Mouse (Mus musculus) forebrain, embryonic 13.5 days (tissue): ENCODE results near the gene Spred1. TPM values are rescaled to one million over a fixed set of nuclear protein-coding genes. Genes with fewer than 3 reads are reported as not detected.

Experiments
- ATAC-seq: fragments of 200-750 bp; cut with Nextera tagmentation; 2 replicates; pipeline ENCODE4 v1.8.0; 2017
- H3K27ac ChIP-seq: fragments of 300-500 bp; sonication (generic); 2 replicates; pipeline ENCODE4 v1.5.1; 2015; ENCODE audit warnings: inconsistent platforms, mild to moderate bottlenecking, moderate library complexity
- H3K27me3 ChIP-seq: fragments of 300-500 bp; sonication (generic); 2 replicates; pipeline ENCODE4 v1.6.1; 2015; ENCODE audit warnings: mild to moderate bottlenecking, inconsistent platforms
- H3K36me3 ChIP-seq: fragments of 300-500 bp; sonication (generic); 2 replicates; pipeline ENCODE4 v1.6.1; 2015; ENCODE audit warnings: mild to moderate bottlenecking, inconsistent platforms; ENCODE audit not compliant: poor library complexity, severe bottlenecking
- H3K4me1 ChIP-seq: fragments of 300-500 bp; sonication (generic); 2 replicates; pipeline ENCODE4 v1.6.1; 2015; ENCODE audit warnings: inconsistent platforms
- H3K4me2 ChIP-seq: fragments of 300-500 bp; sonication (generic); 2 replicates; pipeline ENCODE4 v1.6.1; 2015; ENCODE audit warnings: inconsistent platforms, mild to moderate bottlenecking, moderate library complexity
- H3K4me3 ChIP-seq: fragments of 300-500 bp; sonication (generic); 2 replicates; pipeline ENCODE4 v1.5.1; 2015; ENCODE audit warnings: mild to moderate bottlenecking, inconsistent platforms
- H3K9ac ChIP-seq: fragments of 300-500 bp; sonication (generic); 2 replicates; pipeline ENCODE4 v1.6.1; 2015; ENCODE audit warnings: mild to moderate bottlenecking, inconsistent platforms
- H3K9me3 ChIP-seq: fragments of 300-500 bp; sonication (generic); replicated peaks from 2 replicates; pipeline ENCODE4 v1.6.1; 2016; ENCODE audit warnings: inconsistent platforms
- WGBS: fragments of 180-500 bp; shearing (Covaris S2); methylation state at CpG from one replicate; pipeline ENCODE4 v1.1.7; 2015; 5-methylcytosine and 5-hydroxymethylcytosine counted together
- polyA plus RNA-seq: library from polyadenylated mRNA; unstranded; fragments of >200 nt; fragmentation: Nextera tagmentation; extraction: Ambion mirVana; gene quantifications from 2 replicates; pipeline ENCODE4 v1.2.1, GENCODE M21; 2015

The Spred1 gene
- polyA plus RNA-seq, 1 experiment from 2014 or later = 7.7 TPM

- H3K27me3 ChIP-seq = no peaks in the 10 kb centered on the region
- no peak overlapping the region for H3K27ac ChIP-seq
- H3K9me3 ChIP-seq = no peaks in the 10 kb centered on the region
- peaks cover 9% of the 10 kb centered on the region for H3K4me1 ChIP-seq
- no peak overlapping the region for H3K4me3 ChIP-seq
- ATAC-seq = 0 out of 2 replicates have a peak, but pooled peaks have one; percentile 53
- H3K36me3 ChIP-seq = no peaks in the 10 kb centered on the region
- no peak overlapping the region for H3K9ac ChIP-seq
- no peak overlapping the region for H3K4me2 ChIP-seq
- WGBS = 34% methylated on average over 9 of the region's 9 CpGs
Observed at GRCm38 (mm10) chr2:117200869-117201338, 79.7 kb downstream of the Spred1 start.

- Histone ChIP-seq H3K4me2 (no peak overlapping the region), H3K36me3 (no peaks in the 10 kb centered on the region), H3K4me1 (peaks cover 9% of the 10 kb centered on the region), H3K4me3 (no peak overlapping the region), H3K9me3 (no peaks in the 10 kb centered on the region), H3K27ac (no peak overlapping the region), H3K9ac (no peak overlapping the region), H3K27me3 (no peaks in the 10 kb centered on the region)
- 83% methylated on average over 5 of the region's 5 CpGs for WGBS
- ATAC-seq = no peak
Observed at GRCm38 (mm10) chr2:117203350-117203749, 82.2 kb downstream of the Spred1 start.

DNA sequence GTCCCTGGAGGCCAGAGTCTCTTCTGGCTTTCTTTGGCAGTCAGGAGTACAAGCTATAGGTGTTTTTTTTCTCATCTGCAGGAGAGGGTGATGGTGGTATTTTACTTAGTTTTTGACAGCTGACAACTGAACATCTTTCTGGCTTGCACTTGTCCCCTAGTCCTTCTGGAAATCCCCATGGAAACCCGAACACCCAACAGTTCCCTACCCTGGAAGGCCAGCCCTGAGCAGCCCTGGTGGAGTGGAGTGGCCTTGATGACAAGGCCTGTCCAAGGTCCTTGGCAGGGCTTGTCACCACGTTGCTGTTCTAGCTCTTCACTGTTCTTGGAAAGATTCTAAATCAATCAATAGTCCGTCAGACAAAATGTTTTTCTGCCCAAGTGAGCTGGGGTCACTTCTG, 83.4 kb downstream of the Spred1 start:
- Histone ChIP-seq H3K9ac (no peak overlapping the region), H3K36me3 (no peaks in the 10 kb centered on the region), H3K27ac (no peak overlapping the region), H3K27me3 (no peaks in the 10 kb centered on the region), H3K4me3 (no peak overlapping the region), H3K4me1 (peaks cover 9% of the 10 kb centered on the region), H3K9me3 (no peaks in the 10 kb centered on the region), H3K4me2 (no peak overlapping the region)
- no peak for ATAC-seq
- WGBS = 68% methylated on average over 3 of the region's 3 CpGs

DNA sequence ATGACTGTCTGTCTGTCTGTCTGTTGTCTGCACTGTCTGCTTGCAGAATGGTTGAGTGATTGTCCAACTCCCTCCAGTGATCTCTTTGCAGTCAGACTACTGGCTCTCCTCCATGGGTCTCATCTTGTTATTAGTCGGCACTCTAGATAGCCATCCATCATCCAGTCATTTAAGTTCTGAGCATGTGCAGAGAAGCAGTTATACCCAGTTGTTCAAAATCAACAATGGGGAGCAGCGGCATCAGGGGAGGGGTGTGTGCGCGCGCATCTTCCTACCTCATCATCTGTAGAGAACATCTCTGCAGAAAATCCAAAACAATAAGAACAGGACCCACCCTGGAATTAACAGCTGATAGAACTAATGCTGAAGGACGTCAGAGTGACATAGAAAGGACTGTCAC, 83.9 kb downstream of the Spred1 start:
- H3K4me2 ChIP-seq = no peak overlapping the region
- H3K27me3 ChIP-seq = no peaks in the 10 kb centered on the region
- H3K9me3 ChIP-seq = no peaks in the 10 kb centered on the region
- no peak overlapping the region for H3K4me3 ChIP-seq
- H3K27ac ChIP-seq = no peak overlapping the region
- WGBS = 90% methylated on average over 6 of the region's 6 CpGs
- no peak for ATAC-seq
- H3K36me3 ChIP-seq = no peaks in the 10 kb centered on the region
- peaks cover 9% of the 10 kb centered on the region for H3K4me1 ChIP-seq
- H3K9ac ChIP-seq = no peak overlapping the region

- no peaks in the 10 kb centered on the region for H3K27me3 ChIP-seq
- no peak overlapping the region for H3K4me3 ChIP-seq
- H3K4me2 ChIP-seq = peak overlapping the region; percentile 46
- peak; percentile 97 for ATAC-seq
- no peak overlapping the region for H3K27ac ChIP-seq
- WGBS = 2% methylated on average over 6 of the region's 6 CpGs
- no peak overlapping the region for H3K9ac ChIP-seq
- H3K36me3 ChIP-seq = no peaks in the 10 kb centered on the region
- no peaks in the 10 kb centered on the region for H3K9me3 ChIP-seq
- H3K4me1 ChIP-seq = peaks cover 9% of the 10 kb centered on the region
Observed at GRCm38 (mm10) chr2:117210416-117211085, 89.4 kb downstream of the Spred1 start.

DNA sequence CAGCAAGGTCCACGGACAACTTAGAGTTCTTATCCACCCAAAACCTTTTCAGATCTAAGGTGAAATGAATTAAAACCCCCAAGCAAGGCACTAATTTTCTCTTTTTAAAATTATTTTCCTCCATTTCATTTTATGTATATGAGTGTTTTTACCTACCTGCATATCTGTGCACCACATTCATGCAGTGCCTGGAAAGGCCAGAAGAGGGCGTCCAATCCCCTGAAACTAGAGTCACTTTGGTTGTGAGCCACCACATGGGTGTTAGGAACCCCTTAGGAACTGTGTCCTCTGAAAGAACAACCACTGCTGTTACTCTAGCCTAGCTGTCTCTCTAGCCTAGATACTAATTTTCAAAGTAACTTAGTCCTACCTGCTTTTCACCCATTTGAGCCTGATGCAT, 95.0 kb downstream of the Spred1 start:
- Histone ChIP-seq H3K4me3 (no peak overlapping the region), H3K9ac (no peak overlapping the region), H3K9me3 (no peaks in the 10 kb centered on the region), H3K27me3 (no peaks in the 10 kb centered on the region), H3K4me1 (peaks cover 9% of the 10 kb centered on the region), H3K4me2 (no peak overlapping the region), H3K27ac (no peak overlapping the region), H3K36me3 (no peaks in the 10 kb centered on the region)
- whole genome bisulfite sequencing = 56% methylated on average over 2 of the region's 2 CpGs
- ATAC-seq = no peak

- ATAC-seq = peak; percentile 38; the same call in 1 of the 2 replicates
- H3K4me3 ChIP-seq = no peak overlapping the region
- H3K36me3 ChIP-seq = no peaks in the 10 kb centered on the region
- H3K9me3 ChIP-seq = no peaks in the 10 kb centered on the region
- peaks cover 9% of the 10 kb centered on the region for H3K4me1 ChIP-seq
- no peaks in the 10 kb centered on the region for H3K27me3 ChIP-seq
- H3K4me2 ChIP-seq = 0 out of 2 replicates have a peak overlapping the region, but pooled peaks have one; percentile 7
- 12% methylated on average over 15 of the region's 15 CpGs for WGBS
- H3K9ac ChIP-seq = no peak overlapping the region
- H3K27ac ChIP-seq = no peak overlapping the region
Observed at GRCm38 (mm10) chr2:117217695-117218216, 96.6 kb downstream of the Spred1 start.

DNA sequence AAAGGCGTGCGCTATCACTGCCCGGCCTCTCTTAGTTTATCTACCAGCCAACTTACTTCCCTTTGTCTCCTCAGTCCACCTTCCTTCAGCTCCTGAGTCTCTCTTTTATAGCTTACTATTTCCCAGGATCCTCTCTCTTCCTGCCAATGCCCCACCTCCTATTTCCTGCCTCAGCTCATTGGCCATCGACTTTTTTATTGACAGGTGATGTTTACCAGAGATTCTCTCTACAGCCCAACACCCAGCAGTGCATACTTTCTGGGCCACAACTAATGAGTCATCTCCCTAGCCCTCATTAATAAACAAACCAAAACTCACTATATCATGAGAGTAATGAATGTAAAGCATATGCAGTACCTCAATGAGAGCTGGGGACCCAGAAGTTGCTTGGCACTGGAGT, 98.4 kb downstream of the Spred1 start:
- no peak for ATAC-seq
- no peak overlapping the region for H3K4me3 ChIP-seq
- H3K9ac ChIP-seq = no peak overlapping the region
- H3K27ac ChIP-seq = no peak overlapping the region
- H3K27me3 ChIP-seq = no peaks in the 10 kb centered on the region
- WGBS = 96% methylated on average over 4 of the region's 4 CpGs
- no peak overlapping the region for H3K4me2 ChIP-seq
- no peaks in the 10 kb centered on the region for H3K9me3 ChIP-seq
- H3K4me1 ChIP-seq = peaks cover 9% of the 10 kb centered on the region
- H3K36me3 ChIP-seq = no peaks in the 10 kb centered on the region

DNA sequence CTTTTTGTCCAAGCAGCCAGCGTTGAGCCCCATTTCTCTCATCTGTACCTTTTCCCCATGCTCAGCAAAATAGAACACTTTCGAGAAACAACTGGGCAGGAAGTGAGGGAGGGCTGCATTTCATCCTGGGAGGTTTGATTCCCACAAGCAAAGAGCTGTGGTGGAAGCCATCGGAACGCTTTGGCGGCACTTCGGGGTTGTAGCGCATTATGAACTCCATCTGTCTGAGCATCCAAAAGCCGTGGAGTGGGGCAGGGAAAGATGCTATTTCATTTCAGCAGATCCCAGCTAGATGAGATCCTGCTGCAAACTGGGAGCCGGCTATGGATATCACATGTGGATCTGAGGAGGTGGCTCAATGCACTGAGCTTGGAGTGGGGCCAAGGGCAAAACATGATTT, 101.5 kb downstream of the Spred1 start:
- Histone ChIP-seq H3K27me3 (no peaks in the 10 kb centered on the region), H3K4me3 (no peak overlapping the region), H3K4me2 (no peak overlapping the region), H3K27ac (no peak overlapping the region), H3K4me1 (peaks cover 7% of the 10 kb centered on the region), H3K36me3 (no peaks in the 10 kb centered on the region), H3K9me3 (no peaks in the 10 kb centered on the region), H3K9ac (no peak overlapping the region)
- no peak for ATAC-seq
- whole genome bisulfite sequencing = 88% methylated on average over 9 of the region's 9 CpGs

DNA sequence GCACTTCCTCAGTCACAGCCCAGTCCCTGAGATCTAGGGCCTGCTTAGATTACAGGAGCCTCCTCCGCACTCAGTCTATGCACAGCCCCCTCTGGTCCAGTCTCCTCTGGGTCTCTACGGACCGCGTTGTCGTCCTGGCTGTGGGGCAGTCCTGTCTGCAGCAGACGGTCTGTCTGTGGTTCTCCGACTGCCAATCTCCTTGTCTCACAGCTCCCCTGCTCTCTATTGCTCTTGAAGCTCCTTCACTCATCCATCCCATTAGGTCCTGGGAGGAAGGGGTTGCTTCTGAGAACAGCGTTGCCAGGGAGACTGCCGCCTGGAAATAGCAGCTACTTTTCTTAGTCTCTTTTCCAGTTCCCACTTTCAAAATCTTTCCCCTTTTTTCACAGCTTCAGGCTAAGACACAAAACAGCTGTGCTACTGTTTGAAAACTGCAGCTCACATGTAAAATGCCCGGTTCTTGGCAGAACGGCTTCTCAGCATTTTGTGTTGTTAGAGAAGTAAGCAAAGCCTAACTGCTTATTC, 107.5 kb downstream of the Spred1 start:
- WGBS = 46% methylated on average over 11 of the region's 11 CpGs
- Histone ChIP-seq H3K4me2 (no peak overlapping the region; the same call in 1 of the 2 replicates), H3K4me3 (no peak overlapping the region), H3K27ac (peak overlapping the region; percentile 35; the same call in 1 of the 2 replicates), H3K9ac (no peak overlapping the region), H3K4me1 (peaks cover 9% of the 10 kb centered on the region), H3K36me3 (no peaks in the 10 kb centered on the region), H3K27me3 (0 out of 2 replicates have a peak, but pooled peaks cover 4% of the 10 kb centered on the region), H3K9me3 (no peaks in the 10 kb centered on the region)
- ATAC-seq = peak; percentile 58

- Histone ChIP-seq H3K36me3 (no peaks in the 10 kb centered on the region), H3K4me1 (peaks cover 9% of the 10 kb centered on the region), H3K4me2 (no peak overlapping the region), H3K27ac (no peak overlapping the region), H3K27me3 (0 out of 2 replicates have a peak, but pooled peaks cover 4% of the 10 kb centered on the region), H3K4me3 (no peak overlapping the region), H3K9ac (no peak overlapping the region), H3K9me3 (no peaks in the 10 kb centered on the region)
- 79% methylated on average over 7 of the region's 7 CpGs for WGBS
- ATAC-seq = no peak
Observed at GRCm38 (mm10) chr2:117230261-117230660, 109.1 kb downstream of the Spred1 start.

DNA sequence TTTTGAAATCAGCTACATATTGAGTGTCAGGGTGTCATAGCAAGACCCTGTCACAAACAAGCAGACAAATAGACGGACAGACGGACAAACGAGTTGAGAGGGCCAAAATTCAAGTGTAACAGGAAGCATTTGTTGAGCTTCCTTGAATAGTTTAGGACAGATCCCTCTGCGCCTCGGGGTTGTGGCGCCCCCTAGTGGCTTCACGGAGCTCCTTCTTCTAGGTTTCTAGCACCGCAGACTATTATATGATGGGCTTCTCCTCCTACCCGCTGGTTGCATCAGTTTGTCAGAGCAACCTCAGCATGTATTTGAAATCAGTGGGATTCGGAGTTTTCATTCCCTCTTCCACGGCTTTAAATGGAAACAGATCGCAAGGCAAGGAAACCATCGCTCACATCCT, 110.1 kb downstream of the Spred1 start:
- Histone ChIP-seq H3K4me1 (peaks cover 9% of the 10 kb centered on the region), H3K9me3 (no peaks in the 10 kb centered on the region), H3K36me3 (no peaks in the 10 kb centered on the region), H3K4me3 (no peak overlapping the region), H3K27ac (no peak overlapping the region), H3K9ac (no peak overlapping the region), H3K4me2 (no peak overlapping the region), H3K27me3 (0 out of 2 replicates have a peak, but pooled peaks cover 4% of the 10 kb centered on the region)
- ATAC-seq = peak; percentile 89
- WGBS = 5% methylated on average over 13 of the region's 13 CpGs
